Mouse (Mus musculus): Measurements from ENCODE around the gene Ythdf2.
"Not testable (repeated sequence)": the region's sequence is repeated elsewhere in the genome, so short reads cannot be mapped to it uniquely, and the experiment has no call there.

Ythdf2 gene

DNA sequence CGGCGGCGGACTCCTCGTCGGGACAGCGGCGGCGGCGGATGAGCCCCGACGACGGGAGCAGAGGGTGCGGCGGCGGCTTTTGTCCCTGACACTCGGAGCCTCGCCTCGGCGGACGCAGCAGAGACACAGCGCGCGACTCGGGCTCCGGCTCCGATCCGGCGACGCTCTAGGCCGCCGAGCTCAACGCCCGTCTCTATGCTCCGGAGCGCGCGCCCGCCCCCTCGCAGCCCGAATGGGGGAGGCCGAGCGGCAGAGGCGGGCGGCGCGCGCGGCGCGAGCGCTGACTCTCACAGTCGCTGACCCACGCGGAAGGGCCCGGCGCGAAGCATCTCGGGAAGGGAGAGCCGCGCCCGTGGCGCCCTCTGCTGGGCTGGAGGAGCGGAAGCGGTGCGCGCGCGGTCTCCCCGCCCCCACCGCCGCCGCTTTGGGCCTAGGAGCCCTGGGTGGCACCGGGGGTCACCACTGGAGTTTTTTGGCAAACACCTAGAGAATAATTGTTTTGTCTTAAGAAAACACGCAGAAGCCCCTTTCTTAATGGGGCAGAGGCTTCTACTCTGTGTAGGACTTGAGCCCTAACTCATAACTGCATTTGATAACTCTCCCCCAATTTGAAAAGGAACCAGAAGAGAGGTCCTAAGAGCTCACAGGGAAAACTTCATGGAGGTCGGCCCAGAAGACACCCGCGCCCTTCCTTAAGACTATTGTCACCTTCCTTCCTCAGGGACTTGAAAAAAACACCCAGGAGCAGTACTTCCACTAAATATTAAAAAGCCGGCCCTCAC lies at the start of gene Ythdf2:
Gene Ythdf2 (minus strand): TSS at position 351 of the 782 bp plus-strand sequence.
- DNase-seq (ENCODE audit: low spot score in 2 of 2), result peak; percentile 88 to 93

DNA sequence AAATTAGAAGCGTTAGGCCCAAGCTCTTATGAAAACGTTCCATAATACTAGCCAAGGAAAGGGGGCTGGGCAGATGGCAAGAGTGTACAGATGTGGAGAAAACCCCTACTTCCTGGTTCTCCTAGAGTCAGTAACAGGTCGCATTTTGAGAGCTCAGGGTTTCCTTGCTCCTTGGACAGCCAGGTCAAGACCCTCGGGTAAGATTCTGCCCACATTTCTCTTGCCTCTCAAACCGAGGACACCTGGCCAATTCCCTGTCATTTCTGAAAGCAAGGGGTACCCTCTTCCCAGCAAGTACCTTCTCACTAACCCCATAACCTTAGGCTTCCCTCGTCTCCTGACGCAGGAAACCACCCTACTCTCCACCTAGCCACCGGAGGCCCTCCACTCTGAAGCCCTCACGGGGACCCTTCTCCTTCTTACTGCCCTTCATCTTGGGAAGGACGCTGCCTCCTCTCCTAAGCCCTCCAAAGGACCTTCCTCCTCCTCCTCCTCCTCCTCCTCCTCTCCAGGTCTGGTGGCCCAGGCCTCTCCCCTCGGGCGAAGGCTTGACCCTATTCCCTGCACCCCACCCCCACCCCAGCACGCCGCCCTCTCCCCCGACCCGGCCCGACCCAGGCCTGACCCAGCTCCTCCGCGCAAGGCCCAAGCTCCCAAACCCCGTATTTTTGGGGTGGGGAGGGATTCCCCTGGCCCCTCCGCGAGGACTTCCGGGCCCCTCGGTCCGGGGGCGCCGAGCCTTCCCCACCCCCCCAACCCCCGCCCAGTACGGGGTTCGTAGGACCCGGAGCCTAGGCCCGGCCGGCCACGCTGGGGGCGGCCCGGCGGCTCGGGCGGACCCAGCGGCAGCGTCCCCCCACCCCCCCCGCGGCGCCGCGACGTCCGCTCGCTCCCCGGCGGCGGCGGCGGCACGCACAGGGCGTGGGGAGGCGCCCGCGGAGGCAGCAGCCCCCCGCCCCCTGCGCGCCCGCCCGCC lies 48.6 kb upstream of the Ythdf2 start:
- DNase-seq (ENCODE audit: low spot score in 2 of 2), result no peak

GRCm38 (mm10) chr4:132259248-132259647 lies 47.1 kb upstream of the Ythdf2 start:
- no peak for DNase-seq (ENCODE audit: low spot score in 2 of 2)

DNA sequence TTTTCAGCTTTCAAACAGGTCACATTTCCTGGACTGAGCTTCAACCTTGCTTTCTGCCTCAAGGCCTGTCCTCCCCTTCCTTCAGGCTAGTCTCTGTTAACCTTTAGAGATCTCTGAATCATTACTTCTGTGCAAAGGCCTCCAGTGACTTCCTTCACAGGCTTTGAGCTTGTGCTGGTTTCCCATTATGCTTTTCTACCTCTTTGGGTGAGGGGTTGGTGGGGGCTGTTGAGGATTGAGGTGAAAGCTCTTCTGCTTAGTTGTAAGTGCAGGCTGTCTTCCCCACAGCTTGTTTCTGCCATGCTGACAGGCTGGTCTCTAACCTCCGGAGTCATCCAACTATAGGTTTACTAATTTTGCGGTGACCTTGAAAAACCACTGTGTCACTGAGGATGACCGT lies 44.3 kb upstream of the Ythdf2 start:
- no peak for DNase-seq (ENCODE audit: low spot score in 2 of 2)

GRCm38 (mm10) chr4:132254986-132255385 lies 42.9 kb upstream of the Ythdf2 start:
- DNase-seq (ENCODE audit: low spot score in 2 of 2), result no peak

GRCm38 (mm10) chr4:132253622-132254021 lies 41.5 kb upstream of the Ythdf2 start:
- no peak for DNase-seq (ENCODE audit: low spot score in 2 of 2)

- DNase-seq (ENCODE audit: low spot score in 2 of 2), result no peak
Measured at GRCm38 (mm10) chr4:132253128-132253527, 41.0 kb upstream of the Ythdf2 start.

GRCm38 (mm10) chr4:132251596-132251995 lies 39.5 kb upstream of the Ythdf2 start:
- DNase-seq (ENCODE audit: low spot score in 2 of 2), result no peak

- DNase-seq (ENCODE audit: low spot score in 2 of 2), result no peak
Measured at GRCm38 (mm10) chr4:132247451-132247997, 35.4 kb upstream of the Ythdf2 start.

DNA sequence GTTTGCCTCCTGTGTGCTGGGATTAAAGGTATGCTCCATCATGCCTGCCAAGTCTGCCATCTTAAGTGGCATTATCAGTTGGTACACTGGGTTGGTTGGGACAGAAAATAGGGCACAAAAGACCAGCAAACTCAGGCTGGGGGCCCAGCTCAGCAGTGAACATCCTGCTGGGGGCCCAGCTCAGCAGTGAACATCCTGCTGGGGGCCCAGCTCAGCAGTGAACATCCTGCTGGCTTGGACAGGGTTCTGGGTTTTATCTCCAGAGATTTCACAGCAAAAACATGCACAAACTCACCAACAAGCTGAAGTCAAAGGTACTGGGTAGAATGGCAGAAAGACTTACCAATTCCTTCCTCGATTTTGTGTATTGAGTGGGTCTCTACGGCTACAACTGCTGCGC lies 33.5 kb upstream of the Ythdf2 start:
- no peak for DNase-seq (ENCODE audit: low spot score in 2 of 2)

DNA sequence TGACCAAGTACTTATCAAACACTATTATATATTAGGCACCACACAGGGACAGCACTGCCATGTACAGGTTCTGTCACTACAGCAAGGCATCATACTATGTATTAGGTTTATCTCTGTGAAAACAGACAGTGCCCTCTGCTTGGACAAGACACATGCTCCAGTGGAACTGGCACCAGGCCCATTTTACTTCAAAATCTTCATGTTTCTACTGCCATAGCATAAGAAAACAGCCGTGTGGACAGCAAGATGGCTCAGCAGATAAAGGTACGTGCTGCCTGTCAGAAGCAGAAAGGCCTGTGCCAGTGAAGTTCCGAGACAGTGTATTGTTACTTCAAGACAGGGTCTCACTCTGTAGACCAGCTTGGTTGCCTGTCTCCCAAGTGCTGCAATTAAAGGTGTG lies 29.1 kb upstream of the Ythdf2 start:
- no peak for DNase-seq (ENCODE audit: low spot score in 2 of 2)

DNA sequence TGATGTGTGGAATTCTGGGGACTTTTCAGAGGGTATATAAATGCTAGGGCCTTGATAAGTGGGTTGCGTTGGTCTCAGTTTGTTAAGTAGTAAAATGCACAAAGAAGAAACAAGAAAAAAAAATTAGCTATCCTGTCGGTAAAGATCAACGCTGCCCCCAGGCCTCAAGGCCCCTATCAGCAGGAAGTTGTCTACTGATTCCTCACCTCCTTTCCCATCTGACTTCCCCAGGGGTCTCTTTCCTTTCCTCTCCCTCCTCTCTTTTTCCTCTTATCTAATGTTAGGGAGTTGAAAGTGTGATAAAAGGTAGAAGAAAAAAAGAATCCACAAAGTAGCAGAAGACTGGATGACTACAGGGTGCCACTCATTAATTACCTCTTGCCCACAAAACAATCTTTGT lies 28.3 kb upstream of the Ythdf2 start:
- DNase-seq (ENCODE audit: low spot score in 2 of 2), result no peak

DNA sequence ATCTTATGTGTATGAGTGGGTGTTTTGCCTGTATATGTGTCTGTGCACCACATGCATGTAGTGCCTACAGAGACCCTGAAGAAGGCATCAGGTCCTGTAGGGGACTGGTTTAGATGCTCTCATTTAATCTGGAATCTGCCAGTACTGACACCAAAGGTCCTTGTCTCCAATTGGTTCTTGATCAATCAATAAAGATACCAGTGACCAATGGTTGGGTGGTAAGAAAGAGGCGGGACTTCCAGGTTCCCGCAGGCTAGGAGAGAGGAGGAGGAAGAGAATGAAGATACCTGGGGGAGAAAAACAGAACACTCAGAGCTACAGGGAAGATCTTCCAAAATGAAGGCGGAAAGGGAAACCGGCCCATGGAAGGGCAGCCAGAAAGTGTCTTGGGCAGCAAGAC lies 26.3 kb upstream of the Ythdf2 start:
- no peak for DNase-seq (ENCODE audit: low spot score in 2 of 2)

- no peak for DNase-seq (ENCODE audit: low spot score in 2 of 2)
Measured at GRCm38 (mm10) chr4:132234710-132235109, 22.6 kb upstream of the Ythdf2 start.

- DNase-seq (ENCODE audit: low spot score in 2 of 2), result no peak
Measured at GRCm38 (mm10) chr4:132230422-132230821, 18.3 kb upstream of the Ythdf2 start.

GRCm38 (mm10) chr4:132222001-132222400 lies 9.9 kb upstream of the Ythdf2 start:
- DNase-seq (ENCODE audit: low spot score in 2 of 2), result not testable (repeated sequence)

DNA sequence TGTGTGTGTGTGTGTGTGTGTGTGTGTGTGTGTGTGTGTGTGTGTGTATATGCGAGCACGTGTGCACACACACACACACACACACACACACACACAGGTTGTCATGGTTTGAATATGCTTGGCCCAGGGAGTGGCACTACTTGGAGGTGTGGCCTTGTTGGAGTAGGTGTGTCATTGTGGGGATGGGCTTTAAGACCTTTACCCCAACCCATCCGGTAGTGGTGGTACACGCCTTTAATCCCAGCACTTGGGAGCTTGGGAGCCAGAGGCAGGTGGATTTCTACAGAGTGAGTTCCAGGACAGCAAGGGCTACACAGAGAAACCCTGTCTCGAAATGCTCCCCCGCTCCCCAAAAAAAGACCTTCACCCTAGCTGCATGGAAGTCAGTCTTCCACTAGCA lies 6.3 kb upstream of the Ythdf2 start:
- not testable (repeated sequence) for DNase-seq (ENCODE audit: low spot score in 2 of 2)

DNA sequence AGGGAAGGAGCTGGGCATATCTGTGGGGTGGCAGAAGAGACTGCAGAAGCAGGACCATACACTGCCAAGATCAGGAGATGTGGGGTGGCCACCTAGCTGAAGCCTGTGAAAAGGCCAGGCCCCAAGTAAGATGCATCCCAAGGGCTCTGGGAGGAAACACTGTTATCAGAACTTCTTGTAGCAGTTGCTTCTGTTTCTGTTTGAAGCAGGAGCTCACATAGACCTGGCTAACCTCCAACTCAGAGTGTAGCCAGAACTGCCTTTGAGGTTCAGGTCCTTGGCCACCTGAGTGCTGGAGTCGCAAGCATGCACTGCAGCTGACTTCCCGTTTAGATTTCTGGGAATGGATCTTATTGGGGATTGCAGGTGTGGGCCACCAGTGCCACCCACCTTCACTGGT lies 5.7 kb upstream of the Ythdf2 start:
- no peak for DNase-seq (ENCODE audit: low spot score in 2 of 2)

- no peak for DNase-seq (ENCODE audit: low spot score in 2 of 2)
Measured at GRCm38 (mm10) chr4:132216602-132217001, 4.5 kb upstream of the Ythdf2 start.

GRCm38 (mm10) chr4:132214847-132215246 lies 2.7 kb upstream of the Ythdf2 start:
- DNase-seq (ENCODE audit: low spot score in 2 of 2), result no peak

- no peak for DNase-seq (ENCODE audit: low spot score in 2 of 2)
Measured at GRCm38 (mm10) chr4:132211091-132211942, 786 bp downstream of the Ythdf2 start.
